Mouse (Mus musculus) liver, embryonic 14.5 days (tissue): ENCODE data around the gene Lhcgr.

Experiments used
- CTCF ChIP-seq: IDR thresholded peaks from 2 replicates; pipeline ENCODE4 v1.5.1; 2016; ENCODE audit warnings: antibody characterized with exemption, low read depth, control low read depth
- EP300 ChIP-seq: IDR thresholded peaks from 2 replicates; pipeline ENCODE4 v1.6.1; 2016; ENCODE audit warnings: antibody characterized with exemption, low read depth

DNA sequence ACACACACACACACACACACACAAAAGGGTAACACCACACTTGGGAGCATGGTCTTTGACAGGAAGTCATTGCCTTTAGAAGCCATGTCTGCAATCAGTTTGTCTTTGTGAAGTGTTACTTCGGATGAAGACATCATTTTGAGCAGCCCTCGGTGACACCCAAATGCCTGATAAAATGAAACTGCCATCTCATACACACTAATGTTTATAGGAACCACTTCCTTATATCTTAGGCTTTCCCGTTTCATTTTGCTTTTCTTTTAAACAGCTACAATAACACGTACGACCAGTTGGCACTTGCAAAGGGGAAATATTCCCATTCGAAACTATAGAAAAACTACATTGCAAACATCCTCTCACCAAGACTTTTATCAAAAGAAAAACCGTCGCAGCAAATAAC lies 42.1 kb downstream of the Lhcgr start:
- no peak for TF ChIP-seq CTCF
- TF ChIP-seq EP300, result no peak
